Mouse (Mus musculus) colon, adult 2 months (tissue): ENCODE results near the gene Dazl. TPM values are rescaled to one million over a fixed set of nuclear protein-coding genes. Genes with fewer than 3 reads are reported as not detected.

Source experiments
- polyA plus RNA-seq: library from polyadenylated mRNA; depleted of rRNA; stranded (reverse); fragments of >200 nt; gene quantifications from 2 replicates; pipeline ENCODE4 v1.2.3, GENCODE M21; 2012; rRNA removed

The Dazl gene
- polyA plus RNA-seq, result 0.03 TPM in 1 of 2 replicates, not detected in the other

GRCm38 (mm10) chr17:50293241-50293731 is at the start of gene Dazl:
Gene Dazl, minus strand, starts transcription at chr17:50293636.

Other genes starting within 250 kb of the Dazl start
- 15.0 and 19.2 TPM in 2 replicates for gene Rftn1, start 103.0 kb downstream of the Dazl start, polyA plus RNA-seq
- gene Plcl2, start 215.8 kb upstream of the Dazl start, polyA plus RNA-seq, result 11.9 and 13.1 TPM in 2 replicates